Mouse (Mus musculus) layer of hippocampus, adult 9-11 months (tissue): ENCODE data around the gene Gpc2.

Experiments used
- DNase-seq: peaks from one replicate; pipeline ENCODE4 v3.0.0; 2022

Gpc2 gene

DNA sequence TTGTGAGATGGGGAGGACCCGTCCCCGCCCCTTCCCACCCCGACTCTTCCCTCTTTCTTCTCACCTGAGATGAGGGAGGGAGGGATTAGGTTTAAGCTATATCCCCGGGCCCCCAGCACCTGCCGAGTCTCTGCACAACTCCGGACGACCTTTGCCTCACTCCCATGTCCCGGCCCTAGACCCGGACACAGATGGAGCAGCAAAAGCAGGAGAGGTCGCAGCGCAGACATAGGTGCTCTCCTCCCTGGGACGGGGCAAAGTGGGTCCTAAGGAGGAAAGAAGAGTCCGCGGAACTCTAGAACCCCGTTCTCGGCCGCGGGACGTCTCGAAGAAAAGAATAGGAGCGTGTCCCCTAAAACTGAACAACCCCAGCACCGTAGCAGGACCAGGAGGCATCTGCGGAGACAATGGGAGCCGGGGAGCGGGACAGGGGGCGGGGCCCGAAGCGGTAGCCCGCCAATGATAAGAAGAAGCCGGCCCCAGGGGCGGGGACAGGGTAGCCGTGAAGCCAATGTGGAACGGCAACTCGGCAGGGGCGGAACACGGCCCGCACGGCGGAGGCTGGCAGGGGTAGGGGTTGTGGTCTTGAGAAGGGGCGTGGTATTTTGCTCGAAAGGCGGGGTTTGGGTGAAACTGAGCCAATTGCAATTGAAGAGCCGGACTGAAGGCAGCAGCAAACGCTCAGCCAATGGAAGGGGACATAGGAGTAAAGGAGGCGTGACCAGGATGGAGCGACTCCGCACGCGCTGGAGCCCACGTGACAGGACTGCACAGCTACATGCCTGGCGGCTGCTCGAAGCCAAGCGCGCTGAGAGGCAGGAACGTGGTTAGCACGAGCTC is at the start of gene Gpc2, which contains the start of the genes Gm43720 and Stag3:
TSS of gene Gpc2 (minus strand) at position 421 of the 840 bp plus-strand sequence.
TSS of gene Gm43720 (minus strand) at position 374 of the 840 bp plus-strand sequence.
TSS of gene Stag3 (plus strand) at position 656 of the 840 bp plus-strand sequence.
- peak; percentile 84 for DNase-seq

DNA sequence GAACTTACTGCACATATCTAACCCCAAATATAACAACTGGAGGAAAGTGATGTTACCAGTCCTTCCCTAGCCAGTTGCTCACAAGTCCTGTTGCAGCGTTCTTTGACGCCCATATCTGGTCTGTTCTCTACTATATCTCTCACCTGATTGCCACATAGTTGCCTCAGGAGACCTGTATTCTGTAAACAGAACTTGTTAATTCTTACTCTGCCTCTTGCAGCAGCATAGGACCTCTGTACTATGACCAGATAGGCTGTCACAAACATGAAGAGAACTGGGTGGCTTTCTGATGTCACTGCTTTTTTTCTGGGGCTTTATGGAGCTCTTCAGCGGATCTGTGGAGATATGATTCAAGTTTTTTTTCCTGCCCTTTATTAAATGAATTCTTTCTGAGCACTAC is 33.0 kb upstream of the Gpc2 start:
- no peak for DNase-seq

DNA sequence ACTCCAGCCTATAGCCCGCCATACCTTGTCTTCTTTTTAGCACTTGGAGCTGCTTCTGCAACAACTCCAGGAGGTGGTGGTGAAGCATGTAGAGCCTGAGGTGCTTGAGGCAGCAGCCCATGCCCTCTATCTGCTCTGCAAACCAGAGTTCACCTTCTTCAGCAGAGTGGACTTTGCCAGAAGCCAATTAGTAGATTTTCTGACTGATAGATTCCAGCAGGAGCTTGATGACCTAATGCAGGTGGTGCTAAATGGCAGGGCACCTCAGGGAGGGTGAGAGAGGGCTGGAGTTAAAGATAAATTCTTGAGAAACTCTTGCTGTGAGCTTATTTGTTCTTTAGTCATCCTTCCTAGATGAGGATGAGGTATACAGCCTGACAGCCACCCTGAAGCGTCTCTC is 19.8 kb upstream of the Gpc2 start:
- DNase-seq: no peak

DNA sequence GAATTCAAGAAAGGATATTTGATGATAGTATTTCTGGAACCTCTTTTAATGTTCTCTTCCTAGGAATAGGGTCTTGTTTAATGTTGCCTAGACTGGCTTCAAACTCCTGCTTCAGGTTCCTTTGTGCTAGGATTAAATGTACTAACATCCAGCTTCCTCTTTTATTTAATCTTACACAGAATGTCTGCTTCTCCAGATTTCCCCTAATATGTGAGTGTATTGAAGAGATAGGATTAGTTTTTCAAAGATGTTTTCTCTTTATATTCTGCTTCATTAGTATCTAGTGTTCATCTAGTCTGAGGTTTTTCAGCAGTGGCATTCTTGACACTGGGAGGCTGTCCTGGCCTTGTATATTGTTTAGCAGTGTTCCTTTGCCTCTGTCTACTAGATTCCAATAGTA is 14.4 kb upstream of the Gpc2 start:
- no peak for DNase-seq

DNA sequence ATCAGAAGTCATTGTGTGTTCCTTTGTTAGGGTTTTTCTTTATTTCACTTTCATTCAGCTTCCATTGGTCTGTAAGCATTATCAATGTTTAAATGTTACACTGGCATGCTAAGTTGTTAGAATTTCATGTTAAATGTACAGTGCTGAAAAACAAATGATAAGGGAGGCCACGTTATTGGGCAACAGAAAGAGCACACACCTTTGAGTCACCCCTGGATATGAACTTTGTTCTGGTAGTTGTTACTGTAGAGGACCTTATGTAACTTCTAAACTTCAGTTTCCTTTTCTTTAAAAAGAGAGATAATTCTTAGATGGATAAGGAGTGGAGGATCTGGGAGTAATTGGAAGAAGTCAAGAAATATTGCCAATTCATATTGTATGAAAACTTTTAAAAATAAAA is 11.8 kb upstream of the Gpc2 start:
- no peak for DNase-seq

DNA sequence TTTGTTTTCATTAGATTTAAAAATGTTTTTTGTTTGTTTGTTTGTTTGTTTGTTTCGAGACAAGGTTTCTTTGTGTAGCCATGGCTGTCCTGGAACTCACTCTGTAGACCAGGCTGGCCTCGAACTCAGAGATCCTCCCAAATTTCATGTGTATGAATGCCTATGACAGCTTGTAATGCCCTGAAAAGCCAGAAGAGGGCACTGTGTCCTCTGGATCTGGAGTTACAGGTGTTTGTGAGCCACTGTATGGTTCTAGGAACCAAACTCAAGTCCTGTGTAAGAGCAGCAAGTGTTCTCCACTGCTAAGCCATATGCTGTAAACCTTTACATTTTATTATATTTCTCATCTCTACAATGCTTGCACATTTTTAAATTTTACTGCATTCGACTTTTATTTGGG is 8.1 kb upstream of the Gpc2 start:
- no peak for DNase-seq

DNA sequence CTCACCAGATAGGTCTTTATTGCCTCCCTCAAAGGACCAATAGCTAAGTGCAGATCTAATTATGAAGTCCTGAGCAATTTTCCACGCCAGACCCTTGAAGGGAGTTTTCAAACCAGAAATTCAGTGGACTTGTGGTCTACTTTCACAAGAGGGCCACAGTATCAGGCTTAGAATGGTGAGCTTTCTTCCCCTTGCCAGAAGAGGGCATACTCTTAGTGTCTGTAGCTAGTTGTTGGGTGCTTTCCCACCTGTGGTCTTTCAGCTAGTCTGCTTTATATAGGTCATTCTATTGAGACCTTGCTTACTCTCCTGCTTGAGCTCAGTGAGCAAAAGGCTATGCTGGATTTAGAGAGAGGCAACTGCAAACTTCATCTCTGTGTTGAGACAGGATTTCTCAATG is 3.7 kb upstream of the Gpc2 start:
- DNase-seq: no peak

DNA sequence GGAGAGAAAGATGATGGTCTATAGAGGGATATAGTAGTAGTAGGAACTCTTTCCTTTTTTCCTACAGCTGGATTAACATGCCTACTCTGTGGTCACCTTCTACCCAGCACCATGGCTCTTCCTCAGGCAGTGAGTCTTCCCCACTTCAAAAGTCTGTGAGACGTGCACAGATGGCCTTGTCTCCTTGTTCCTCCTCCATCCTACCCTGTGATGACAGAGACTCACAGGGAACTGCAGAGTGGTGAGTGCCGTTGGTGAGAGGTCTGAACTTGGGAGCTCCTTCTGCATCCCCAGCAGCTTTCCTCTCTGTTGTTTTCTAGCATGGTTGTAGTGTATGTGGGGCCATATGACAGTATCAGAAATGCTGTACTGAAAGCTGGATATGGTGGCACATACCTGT is 2.0 kb upstream of the Gpc2 start:
- DNase-seq: no peak

DNA sequence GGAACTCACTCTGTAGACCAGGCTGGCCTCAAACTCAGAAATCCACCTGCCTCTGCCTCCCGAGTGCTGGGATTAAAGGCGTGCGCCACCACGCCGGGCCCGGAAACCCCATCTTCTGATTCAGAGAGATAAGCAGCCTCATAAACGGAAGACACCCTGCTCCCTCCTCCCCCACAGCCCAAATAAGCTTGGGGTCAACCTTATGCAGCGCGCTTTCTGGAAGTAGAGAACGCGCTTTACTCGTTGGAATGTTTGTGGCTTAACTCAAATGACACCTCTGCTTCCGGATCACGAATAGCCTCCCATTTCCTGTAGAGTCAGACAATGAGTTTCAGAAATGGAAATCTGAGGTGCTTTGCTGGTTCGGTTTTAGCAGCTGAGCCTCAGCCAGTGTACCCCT is 1.0 kb upstream of the Gpc2 start:
- no peak for DNase-seq

DNA sequence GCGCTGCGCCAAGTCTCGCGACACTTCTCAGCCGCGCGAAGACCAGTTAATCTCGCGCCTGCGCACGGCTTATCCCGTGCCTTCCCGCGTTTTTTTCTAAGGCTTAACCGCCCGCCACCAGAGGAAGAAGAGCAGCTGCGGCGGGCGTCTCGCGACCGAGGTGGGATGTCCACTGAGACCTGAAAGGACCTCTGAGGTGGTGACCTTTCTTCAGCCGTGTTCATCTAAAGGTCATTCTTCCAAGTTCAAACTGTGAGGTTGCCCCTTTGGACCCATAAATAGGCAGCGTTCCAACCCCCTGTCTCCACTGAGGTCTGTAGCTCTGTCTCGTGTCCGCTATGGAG is 592 bp upstream of the Gpc2 start:
- no peak for DNase-seq

DNA sequence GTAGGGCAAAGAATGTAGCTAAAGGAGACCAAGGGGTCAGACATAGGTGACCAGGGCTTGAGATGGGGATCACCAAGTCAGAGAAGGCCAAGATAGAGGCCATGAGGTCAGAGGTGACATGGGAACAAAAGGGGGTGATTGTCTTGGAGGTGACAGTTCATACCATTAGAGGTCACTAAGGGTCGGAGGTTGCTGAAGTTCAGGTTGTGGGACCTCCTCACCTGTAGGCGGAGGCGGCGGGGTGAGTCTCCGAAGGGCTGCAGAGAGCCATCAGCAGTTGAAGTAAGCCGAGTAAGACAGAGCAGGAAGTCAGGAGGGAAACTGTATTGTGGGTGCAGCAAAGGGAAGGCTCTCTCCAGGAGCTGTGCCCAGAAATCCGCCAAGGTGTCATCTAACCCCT is 1.8 kb downstream of the Gpc2 start:
- no peak for DNase-seq

DNA sequence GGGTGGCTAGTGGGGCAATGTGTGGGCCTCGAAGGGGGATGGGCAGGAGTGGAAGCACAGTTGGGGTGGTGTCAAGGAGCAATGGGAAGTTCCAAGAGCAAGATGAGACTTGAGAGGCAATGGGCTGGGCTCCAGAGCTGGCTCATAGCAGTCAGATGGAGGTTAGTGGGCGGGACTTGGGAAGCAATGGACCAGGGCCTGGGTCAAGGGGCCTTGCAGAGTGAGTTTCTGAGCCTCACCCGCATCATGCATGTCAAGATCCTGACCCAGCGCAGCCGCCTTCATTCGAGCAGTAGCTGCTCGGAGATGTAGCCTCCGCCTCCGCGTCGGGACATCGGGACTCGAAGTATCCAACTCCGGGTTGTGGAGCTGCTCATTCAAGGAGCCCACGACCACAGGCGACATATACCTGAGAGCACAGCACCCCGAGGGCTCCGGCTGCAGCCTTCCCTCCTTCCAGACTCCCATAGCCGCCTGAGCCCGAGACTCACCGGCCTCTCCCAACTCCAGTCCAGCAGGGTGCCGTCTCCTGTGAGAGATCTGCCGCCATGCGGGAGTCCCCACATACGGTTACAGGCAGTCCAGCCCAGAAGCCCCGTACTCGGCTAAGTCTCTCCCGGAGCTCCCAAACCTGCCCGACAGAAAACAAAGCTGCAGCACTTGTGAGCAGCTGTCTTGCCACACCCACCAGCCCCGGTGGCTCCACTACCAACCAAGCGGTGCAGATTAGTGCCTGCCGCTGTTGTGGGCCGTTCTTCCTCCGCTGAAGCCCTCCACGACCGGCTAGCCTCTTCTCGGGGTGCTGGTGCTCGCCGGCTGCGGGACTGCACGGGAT is 4.4 kb downstream of the Gpc2 start:
- no peak for DNase-seq

DNA sequence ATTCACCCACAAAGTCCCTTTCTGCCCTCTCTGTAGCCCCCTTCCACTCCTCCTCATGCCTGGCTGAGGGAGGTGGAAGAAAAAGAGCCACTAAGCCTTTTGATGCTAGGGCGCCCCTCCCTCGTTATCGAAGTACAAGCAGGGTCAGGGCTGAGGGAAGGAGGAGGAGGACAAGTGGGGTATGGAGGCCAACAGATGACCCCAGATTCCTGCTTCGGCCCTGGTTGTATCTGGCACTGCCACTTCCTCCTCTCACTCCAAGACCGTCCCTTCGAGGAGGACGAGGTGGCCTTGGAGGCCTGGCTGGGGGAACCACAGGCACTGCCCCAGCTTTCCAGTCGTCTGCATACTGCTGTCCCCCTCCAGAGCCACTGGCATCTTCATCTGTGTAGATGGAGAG is 5.6 kb downstream of the Gpc2 start:
- no peak for DNase-seq

DNA sequence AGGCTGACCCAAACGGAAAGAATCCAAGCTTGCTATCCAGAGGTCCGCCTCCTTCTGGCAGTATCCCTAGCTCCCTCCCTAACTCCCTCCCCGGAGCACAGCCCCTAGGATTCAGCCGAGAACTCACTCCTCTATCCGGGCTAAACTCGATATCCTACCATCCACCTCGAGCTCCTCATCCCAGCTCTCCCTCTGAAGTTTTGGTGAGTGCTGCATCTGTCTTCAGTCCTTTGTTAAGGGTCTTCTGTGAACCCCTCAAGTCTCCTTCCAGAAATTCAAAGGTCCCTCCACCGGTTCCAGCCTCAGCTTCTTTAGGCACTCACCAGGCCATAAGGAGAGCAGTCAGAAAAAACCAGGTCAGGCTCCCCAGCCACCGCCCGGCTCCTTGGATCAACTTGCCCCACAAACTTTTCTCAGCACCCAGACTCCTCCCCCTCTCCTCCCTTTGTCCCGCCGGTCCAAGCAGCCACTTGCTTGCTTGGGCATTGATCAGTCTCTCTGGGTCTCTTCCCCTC is 7.3 kb downstream of the Gpc2 start, which contains the start of gene Gal3st4:
TSS of gene Gal3st4 (minus strand) at position 432 of the 515 bp plus-strand sequence.
- DNase-seq: no peak

DNA sequence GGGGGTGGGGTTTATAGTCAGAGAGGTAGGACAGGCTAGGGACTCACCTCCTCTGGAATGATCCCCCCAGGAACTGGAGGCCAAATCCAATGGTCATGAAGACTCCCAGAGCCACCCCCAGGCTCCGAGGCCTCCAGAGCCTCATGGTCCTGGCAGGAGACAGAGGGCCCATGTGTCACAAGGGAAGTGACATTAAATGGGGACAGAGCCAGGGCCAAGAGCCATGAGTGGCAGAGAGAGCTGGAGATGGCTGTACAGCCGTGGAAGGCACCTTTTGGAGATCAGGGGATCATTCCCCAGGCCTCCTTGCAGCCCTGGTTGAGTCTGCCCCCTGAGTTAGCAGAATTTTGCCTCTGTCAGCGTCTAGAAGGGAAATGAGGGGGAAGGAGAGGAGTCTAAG is 8.6 kb downstream of the Gpc2 start:
- DNase-seq: no peak

DNA sequence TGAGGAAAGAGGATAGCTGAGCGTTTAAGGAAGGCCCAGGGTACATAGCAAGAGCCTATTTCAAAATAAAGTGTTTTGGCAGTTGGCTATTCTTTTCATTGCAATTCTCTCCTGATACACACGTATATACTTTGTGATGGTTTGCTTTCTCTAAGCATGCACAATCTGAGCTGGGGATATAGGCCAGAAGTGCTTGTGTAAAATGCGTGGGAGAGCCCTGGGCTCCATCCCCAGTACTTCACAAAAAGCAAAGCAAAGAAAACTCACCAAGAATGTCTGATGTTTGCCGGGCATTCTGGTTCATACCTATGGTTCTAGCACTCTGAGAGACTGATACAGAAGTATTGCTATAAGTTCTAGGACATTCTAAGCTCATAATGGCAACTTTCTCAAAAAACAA is 10.8 kb downstream of the Gpc2 start:
- DNase-seq: no peak

DNA sequence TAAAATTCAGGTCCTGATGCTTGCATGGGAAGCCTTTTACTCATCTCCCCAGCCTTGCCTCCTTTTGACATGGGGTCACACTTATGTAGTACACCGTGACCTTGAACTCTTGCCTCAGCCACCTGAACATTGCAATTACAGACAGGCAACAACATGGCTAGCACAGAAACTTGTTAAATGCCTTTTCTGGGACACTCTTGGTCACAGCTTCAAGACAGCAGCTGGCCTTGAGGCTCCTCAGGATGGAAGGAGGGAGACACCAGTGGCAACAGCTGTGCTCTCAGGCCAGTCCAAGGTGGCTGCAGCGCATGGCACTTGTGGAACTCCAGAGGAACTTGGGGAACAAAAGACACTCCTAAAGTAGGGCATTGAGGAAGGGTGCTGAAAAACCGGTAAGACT is 12.7 kb downstream of the Gpc2 start:
- DNase-seq: no peak

DNA sequence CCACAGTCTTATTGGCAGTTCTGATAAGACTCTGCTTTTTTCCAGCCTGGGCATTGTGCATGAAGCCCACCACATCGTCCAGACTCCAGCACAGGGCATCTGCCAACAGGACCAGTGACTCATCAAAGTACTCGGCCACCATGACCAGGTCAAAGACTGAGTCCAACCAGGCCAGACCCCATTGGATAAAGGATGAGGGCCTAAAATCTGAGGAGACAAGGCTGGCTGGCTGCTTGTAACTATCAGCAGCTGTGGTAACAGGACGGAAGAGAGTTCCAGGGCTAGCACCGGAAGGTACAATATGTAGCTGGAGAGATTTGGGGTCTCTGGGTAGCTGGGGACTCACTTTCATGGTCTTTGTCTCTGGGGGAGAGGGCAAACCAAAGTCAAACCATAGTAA is 14.1 kb downstream of the Gpc2 start:
- no peak for DNase-seq

DNA sequence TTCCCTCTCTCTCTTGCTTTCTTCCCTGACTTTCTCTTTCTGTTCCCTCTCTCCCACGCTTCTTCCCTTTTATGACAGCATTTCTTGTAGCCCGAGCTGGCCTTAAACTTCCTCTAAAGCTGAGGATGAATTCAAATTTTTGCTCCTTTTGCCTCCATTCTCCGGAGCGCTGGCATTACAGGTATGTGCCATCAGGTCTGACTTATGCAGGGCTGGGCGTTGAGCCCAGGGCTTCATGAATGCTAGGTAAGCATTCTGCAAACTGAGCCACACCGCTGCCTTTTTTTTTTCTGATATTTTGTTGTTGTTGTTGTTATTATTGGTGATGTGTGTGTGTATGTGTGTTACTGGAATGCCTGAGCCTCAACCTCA is 15.6 kb downstream of the Gpc2 start:
- no peak for DNase-seq

DNA sequence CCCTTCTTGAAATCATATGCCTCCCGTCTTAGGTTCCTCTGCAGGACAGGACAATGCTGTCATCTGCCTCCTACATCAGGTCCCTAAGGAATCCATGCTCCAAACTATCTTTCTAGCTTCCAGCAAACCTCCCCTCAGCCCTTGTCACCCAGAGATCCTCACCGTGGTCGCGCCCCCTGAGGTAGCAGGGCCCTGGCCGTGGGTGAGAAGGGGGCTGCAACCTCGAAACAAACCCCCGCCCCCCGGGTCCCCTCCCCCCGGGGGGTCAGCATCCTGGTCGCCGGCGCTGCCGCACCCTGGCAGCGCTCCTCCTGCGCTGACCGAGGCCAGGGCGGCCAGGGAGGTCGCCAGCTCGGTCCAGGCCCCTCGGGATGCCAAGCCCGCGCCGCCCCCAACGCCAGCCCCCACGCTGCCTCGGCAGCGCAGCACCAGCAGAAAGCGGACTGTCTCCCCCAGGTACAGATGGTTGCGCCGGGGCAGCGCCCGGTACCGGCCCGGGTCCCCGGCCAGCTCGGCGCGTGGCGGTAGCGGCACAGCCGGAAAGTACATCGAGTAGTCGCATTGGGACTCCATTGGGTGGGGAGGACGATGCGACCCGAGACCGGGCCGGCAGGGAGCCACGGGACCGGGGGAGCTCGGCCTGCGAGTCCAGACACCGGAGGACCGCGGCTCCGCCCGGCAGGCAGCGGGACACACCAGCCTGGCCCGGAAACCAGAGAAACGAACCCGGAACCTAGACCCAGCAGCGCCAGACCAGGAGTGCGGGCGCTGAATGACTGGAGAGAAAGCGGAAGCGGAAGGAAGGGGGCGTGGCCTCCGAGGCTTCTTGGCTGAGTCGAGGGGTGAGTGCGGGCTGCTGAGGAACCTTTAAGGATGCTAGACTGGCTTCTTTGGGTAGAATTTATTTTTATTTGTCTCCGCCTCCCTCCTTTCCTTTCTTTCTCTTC is 16.3 kb downstream of the Gpc2 start, which contains the start of gene BC037034:
TSS of gene BC037034 (minus strand) at position 774 of the 947 bp plus-strand sequence.
- peak; percentile 93 for DNase-seq

DNA sequence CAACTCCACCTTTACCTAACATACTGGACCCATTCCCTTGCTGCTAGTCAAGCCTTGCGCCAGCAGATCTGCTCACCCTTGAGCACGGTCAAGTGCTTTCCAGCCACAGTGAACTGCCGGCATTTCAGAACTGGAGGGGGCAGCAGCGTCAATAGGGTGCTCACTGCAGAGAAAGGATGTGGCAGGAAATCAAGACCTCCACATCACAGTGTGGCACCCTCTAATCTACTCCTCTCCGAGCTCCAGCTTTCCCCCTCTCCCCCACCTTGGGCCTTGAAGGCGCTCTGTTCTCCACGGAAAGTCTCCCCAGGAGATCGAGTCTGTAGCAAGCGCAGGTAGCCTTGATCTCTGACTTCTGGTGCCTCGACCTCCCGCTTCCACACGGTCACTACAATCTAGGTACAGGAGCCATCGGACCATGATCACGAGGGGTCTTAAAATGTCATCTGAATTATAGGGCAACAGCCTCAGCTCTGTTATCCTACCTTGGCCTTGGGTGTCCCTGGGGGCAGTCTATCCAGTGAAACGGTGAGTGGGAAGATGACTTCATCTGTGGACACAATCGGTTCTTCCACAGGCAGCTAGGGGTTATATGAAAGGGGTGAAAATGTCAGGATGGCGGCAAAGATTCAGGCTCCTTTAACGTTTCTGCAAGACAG is 17.1 kb downstream of the Gpc2 start:
- no peak for DNase-seq

DNA sequence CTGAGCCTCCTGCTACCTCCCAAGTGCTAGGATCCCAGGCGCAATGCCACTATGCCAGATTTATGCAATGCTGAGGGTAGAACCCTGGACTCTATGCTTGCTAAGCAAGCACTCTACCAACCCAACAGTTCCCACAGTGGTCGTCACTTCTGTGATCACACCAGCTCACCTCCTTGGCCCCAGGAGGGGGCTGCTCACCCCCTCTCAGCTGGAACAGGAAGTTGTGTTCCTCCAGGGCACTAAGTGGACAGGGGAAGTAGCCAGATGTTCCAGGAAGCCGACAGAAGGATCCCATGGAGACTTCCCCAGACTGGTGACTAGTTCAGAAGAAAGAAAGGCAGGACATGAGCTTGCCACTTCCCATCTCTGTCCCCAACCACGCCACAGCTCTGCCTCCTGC is 17.8 kb downstream of the Gpc2 start:
- DNase-seq: no peak
